Mouse (Mus musculus) hindbrain, embryonic 10.5 days (tissue): ENCODE data around the gene Ticam1. TPM values are rescaled to one million over a fixed set of nuclear protein-coding genes. Genes with fewer than 3 reads are reported as not detected.

Experiments used
- DNase-seq: peaks from one replicate; pipeline ENCODE4 v3.0.0-alpha.2; 2017; ENCODE audit warnings: low spot score
- H3K27ac ChIP-seq: fragments of 300-500 bp; sonication (generic); 2 replicates; pipeline ENCODE4 v1.5.1; 2016; ENCODE audit warnings: mild to moderate bottlenecking, moderate library complexity
- H3K27me3 ChIP-seq: fragments of 300-500 bp; sonication (generic); 2 replicates; pipeline ENCODE4 v1.6.1; 2016; ENCODE audit warnings: mild to moderate bottlenecking; ENCODE audit not compliant: poor library complexity, insufficient read depth, severe bottlenecking
- H3K36me3 ChIP-seq: fragments of 300-500 bp; sonication (generic); 2 replicates; pipeline ENCODE4 v1.6.1; 2016; ENCODE audit warnings: mild to moderate bottlenecking, moderate library complexity
- H3K4me1 ChIP-seq: fragments of 300-500 bp; sonication (generic); replicated peaks from 2 replicates; pipeline ENCODE4 v1.6.1; 2016; ENCODE audit warnings: mild to moderate bottlenecking
- H3K4me3 ChIP-seq: fragments of 300-500 bp; sonication (generic); 2 replicates; pipeline ENCODE4 v1.5.1; 2016; ENCODE audit warnings: mild to moderate bottlenecking, moderate library complexity
- H3K9me3 ChIP-seq: fragments of 300-500 bp; sonication (generic); 2 replicates; pipeline ENCODE4 v1.6.1; 2016; ENCODE audit warnings: mild to moderate bottlenecking, moderate library complexity
- WGBS: fragments of 180-500 bp; shearing (Covaris S2); methylation state at CpG from one replicate; pipeline ENCODE4 v1.1.7; 2016; 5-methylcytosine and 5-hydroxymethylcytosine counted together
- polyA plus RNA-seq: library from polyadenylated mRNA; unstranded; fragments of >200 nt; fragmentation: Nextera tagmentation; extraction: Ambion mirVana; gene quantifications from 2 replicates; pipeline ENCODE4 v1.2.1, GENCODE M21; 2016

Gene Ticam1
- 2.4 and 2.6 TPM in 2 replicates for polyA plus RNA-seq

GRCm38 (mm10) chr17:56276643-56277566 is at the start of gene Ticam1:
TSS of gene Ticam1 (minus strand) at chr17:56276786.
- H3K36me3 ChIP-seq = peaks cover 27% of the 10 kb centered on the region
- WGBS = 8% methylated on average over 21 of the region's 21 CpGs
- peak within 1 kb of the TSS; percentile 62 for H3K4me3 ChIP-seq
- H3K4me1 ChIP-seq = peaks cover 22% of the 10 kb centered on the region
- peak within 1 kb of the TSS; percentile 85 for H3K27ac ChIP-seq
- DNase-seq = peak; percentile 94
- H3K27me3 ChIP-seq = no peaks in the 10 kb centered on the region
- no peaks in the 10 kb centered on the region for H3K9me3 ChIP-seq

DNA sequence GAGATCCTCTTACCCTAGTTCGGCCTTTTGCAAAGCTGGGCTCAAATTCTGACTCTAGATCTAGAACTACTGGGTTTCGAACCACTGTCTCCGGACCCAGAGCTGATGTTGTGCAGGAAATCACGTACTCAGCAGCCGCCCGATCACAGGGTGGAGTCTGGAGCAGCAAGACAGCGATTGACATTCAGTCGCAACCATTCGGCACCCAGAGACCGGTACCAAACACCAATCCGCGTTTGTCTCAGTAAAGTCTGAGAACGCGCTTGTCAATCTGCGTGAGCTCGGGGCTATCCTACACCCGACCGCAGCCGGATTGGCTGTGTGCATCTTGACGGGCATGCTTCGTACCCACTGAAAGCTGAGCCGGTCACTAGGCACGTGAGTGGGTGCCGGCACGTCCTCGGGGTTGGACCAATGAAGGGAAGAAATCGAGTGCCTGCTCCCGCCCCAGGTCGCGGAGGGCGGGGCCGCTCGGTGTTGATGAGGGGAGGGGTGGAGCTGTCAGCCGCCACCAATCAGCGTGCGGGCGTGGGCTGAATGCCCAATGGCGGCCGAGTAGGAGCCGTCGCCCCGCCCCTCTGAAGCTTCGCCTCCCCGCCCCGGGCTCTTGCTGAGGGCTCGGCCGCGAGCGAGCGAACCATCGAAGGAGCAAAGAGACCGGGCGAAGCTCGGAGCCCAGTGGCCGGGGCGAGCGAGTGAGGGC is 49.0 kb upstream of the Ticam1 start, which contains the start of gene Kdm4b:
Kdm4b (plus strand) TSS at position 613 of the 703 bp plus-strand sequence.
- DNase-seq = peak; percentile 99
- 1% methylated on average over 57 of the region's 57 CpGs for whole genome bisulfite sequencing
- no peaks in the 10 kb centered on the region for H3K27me3 ChIP-seq
- H3K9me3 ChIP-seq = no peaks in the 10 kb centered on the region
- peaks cover 40% of the 10 kb centered on the region for H3K4me1 ChIP-seq
- H3K27ac ChIP-seq = peak within 1 kb of the TSS; percentile 95
- H3K36me3 ChIP-seq = peaks cover 33% of the 10 kb centered on the region
- H3K4me3 ChIP-seq = peak within 1 kb of the TSS; percentile 88

DNA sequence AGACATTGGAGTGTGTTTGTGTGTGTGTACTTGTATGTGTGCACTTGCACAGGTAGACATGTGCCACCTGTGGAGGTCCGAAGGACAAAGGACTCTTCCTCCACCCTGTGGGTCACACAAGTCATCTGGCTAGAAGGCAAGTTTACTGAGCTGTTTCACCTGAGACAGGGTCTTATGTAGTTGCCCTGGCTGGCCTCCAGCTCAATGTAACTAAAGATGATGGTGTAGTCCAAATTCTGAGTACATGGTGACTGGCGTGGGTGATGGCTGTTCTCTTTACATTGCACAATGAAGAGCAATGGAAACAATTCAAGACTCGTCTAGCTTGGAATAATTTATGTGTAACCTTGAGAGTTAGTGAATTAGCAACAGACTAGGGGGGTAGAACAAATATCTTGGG is 47.8 kb upstream of the Ticam1 start:
- no peak for DNase-seq
- Histone ChIP-seq H3K4me1 (peaks cover 31% of the 10 kb centered on the region), H3K36me3 (peaks cover 45% of the 10 kb centered on the region), H3K9me3 (no peaks in the 10 kb centered on the region), H3K27ac (no peak overlapping the region), H3K4me3 (no peak overlapping the region), H3K27me3 (no peaks in the 10 kb centered on the region)
- 76% methylated on average over 3 of the region's 3 CpGs for WGBS

DNA sequence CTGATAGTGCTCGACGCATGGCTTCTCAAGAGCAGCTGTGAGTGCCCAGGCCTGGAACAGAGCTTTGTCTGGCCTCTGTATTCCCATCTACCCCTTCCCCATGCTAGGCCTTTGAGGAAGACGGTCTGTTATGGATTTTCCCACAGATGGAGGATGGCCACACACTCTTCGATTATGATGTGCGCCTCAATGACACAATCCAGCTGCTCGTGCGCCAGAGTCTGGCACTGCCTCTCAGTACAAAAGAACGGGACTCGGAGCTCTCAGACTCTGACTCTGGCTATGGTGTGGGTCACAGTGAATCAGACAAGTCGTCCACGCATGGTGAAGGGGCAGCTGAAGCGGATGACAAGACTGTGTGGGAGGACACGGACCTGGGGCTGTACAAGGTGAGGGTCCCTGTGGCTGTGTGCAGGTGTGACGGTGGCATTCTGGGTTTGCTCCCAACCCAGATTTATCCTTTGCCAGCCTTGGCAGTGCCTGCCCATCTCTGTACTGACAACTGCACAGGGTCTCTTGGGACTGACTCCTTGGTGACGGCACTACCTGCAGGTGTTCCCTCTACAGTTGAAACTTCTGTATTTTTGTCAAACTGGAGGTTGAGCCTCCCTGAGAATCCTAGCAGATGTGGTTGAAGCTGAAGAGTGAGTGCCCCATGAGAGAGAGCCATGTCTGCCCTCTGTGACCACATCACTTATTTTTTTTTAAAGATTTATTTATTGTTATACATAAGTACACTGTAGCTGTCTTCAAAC is 32.8 kb upstream of the Ticam1 start:
- H3K27ac ChIP-seq = no peak overlapping the region
- H3K27me3 ChIP-seq = no peaks in the 10 kb centered on the region
- no peak for DNase-seq
- peaks cover 97% of the 10 kb centered on the region for H3K36me3 ChIP-seq
- no peak overlapping the region for H3K4me3 ChIP-seq
- WGBS = 90% methylated on average over 15 of the region's 15 CpGs
- H3K4me1 ChIP-seq = peaks cover 43% of the 10 kb centered on the region
- no peaks in the 10 kb centered on the region for H3K9me3 ChIP-seq

- Histone ChIP-seq H3K36me3 (peaks cover 84% of the 10 kb centered on the region), H3K4me1 (peaks cover 51% of the 10 kb centered on the region), H3K27me3 (no peaks in the 10 kb centered on the region), H3K27ac (no peak overlapping the region), H3K4me3 (peak overlapping the region; percentile 11; the same call in 1 of the 2 replicates), H3K9me3 (no peaks in the 10 kb centered on the region)
- 85% methylated on average over 6 of the region's 6 CpGs for WGBS
- DNase-seq = no peak
Measured at GRCm38 (mm10) chr17:56308088-56308487, 31.5 kb upstream of the Ticam1 start.

GRCm38 (mm10) chr17:56305826-56306225 is 29.2 kb upstream of the Ticam1 start:
- Histone ChIP-seq H3K4me1 (peaks cover 64% of the 10 kb centered on the region), H3K9me3 (no peaks in the 10 kb centered on the region), H3K36me3 (peaks cover 62% of the 10 kb centered on the region), H3K27ac (peak overlapping the region; percentile 97), H3K27me3 (no peaks in the 10 kb centered on the region), H3K4me3 (peak overlapping the region; percentile 96)
- peak; percentile 29 for DNase-seq
- WGBS = 75% methylated on average over 8 of the region's 8 CpGs

- Histone ChIP-seq H3K4me3 (peak overlapping the region; percentile 96), H3K4me1 (peaks cover 64% of the 10 kb centered on the region), H3K9me3 (no peaks in the 10 kb centered on the region), H3K36me3 (peaks cover 55% of the 10 kb centered on the region), H3K27ac (peak overlapping the region; percentile 97), H3K27me3 (no peaks in the 10 kb centered on the region)
- 36% methylated on average over 9 of the region's 9 CpGs for WGBS
- no peak for DNase-seq
Measured at GRCm38 (mm10) chr17:56305156-56305555, 28.6 kb upstream of the Ticam1 start.

GRCm38 (mm10) chr17:56304718-56305117 is 28.1 kb upstream of the Ticam1 start:
- H3K27ac ChIP-seq = peak overlapping the region; percentile 97
- no peaks in the 10 kb centered on the region for H3K9me3 ChIP-seq
- WGBS = 20% methylated on average over 11 of the region's 11 CpGs
- peaks cover 64% of the 10 kb centered on the region for H3K4me1 ChIP-seq
- H3K36me3 ChIP-seq = peaks cover 50% of the 10 kb centered on the region
- H3K27me3 ChIP-seq = no peaks in the 10 kb centered on the region
- DNase-seq = no peak
- H3K4me3 ChIP-seq = peak overlapping the region; percentile 96

- Histone ChIP-seq H3K4me1 (peaks cover 64% of the 10 kb centered on the region), H3K27ac (peak overlapping the region; percentile 97), H3K27me3 (no peaks in the 10 kb centered on the region), H3K36me3 (peaks cover 43% of the 10 kb centered on the region), H3K4me3 (peak overlapping the region; percentile 96), H3K9me3 (no peaks in the 10 kb centered on the region)
- peak; percentile 97 for DNase-seq
- WGBS = under 1% methylated on average over 68 of the region's 68 CpGs
Measured at GRCm38 (mm10) chr17:56303847-56304586, 27.4 kb upstream of the Ticam1 start.

DNA sequence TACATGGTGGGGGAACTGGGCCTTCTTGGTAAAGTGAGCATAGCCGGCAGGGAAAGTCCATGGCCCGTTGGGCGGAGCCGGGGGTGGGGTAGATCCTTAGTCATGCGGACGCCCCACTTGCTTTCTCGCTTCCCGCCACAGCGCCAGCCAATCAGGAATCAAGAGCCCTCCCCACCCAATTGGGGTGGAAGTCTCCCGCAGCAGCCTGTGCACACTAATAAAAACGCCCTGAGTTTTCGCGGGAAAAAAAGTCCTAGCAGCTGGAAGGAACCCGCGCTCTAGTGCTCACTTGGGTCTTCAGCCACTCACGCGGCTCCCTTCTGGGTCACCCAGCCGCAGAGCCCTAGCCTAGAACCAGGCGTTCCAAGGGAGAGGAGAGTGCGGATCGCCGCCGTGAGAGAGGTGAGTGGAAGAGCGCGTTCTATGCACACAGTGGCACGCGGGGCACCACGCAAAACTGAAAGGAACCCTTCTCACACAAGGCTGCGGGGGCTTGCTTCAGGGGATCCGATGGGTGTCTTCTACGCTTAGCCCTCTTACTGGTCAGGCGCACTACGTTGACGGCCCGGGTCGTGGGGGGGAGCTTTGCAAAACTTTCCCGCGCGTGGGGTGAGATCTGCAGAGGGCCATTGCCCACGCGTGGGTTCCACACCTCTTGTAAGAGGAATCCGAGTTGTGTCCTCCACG is 26.7 kb upstream of the Ticam1 start, which contains the start of gene Uhrf1:
Uhrf1 (plus strand) TSS at position 162 of the 687 bp plus-strand sequence.
- peak; percentile 92 for DNase-seq
- WGBS = under 1% methylated on average over 43 of the region's 43 CpGs
- Histone ChIP-seq H3K4me3 (peak within 1 kb of the TSS; percentile 96), H3K27ac (peak within 1 kb of the TSS; percentile 97), H3K4me1 (peaks cover 60% of the 10 kb centered on the region), H3K36me3 (peaks cover 36% of the 10 kb centered on the region), H3K27me3 (no peaks in the 10 kb centered on the region), H3K9me3 (no peaks in the 10 kb centered on the region)

DNA sequence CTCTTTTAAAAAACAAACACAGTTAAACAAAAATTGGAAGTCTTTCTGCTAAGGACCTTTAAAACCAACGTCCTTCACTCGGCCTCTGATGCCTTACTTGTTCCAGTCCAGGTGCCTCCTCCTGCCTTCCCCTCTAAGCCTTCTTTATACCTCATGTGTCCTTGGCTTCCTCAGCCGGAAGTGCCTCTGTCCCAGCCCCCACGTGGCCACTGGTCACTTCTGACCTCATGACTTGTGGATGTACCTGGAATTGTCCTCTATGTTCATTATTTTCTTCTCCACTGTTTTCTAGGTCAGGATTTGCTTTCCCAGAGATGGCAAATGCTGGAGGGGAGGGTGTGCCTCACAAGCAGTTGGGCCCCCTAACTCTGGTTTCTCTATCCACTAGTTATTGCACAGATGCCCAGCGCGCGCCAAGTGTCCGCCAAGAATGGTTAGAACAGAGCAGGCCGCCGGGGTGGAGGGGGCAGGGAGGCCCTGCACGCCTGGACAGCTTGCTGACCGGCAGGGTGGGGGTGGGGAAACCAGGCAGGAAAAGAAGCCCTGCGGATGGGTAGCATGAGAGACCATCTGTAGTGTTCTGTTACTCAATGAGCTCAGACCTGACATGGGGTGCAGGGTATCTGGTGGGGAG is 25.9 kb upstream of the Ticam1 start:
- peak overlapping the region; percentile 96 for H3K4me3 ChIP-seq
- peak; percentile 75 for DNase-seq
- H3K27ac ChIP-seq = peak overlapping the region; percentile 97
- peaks cover 28% of the 10 kb centered on the region for H3K36me3 ChIP-seq
- 26% methylated on average over 13 of the region's 13 CpGs for WGBS
- peaks cover 52% of the 10 kb centered on the region for H3K4me1 ChIP-seq
- no peaks in the 10 kb centered on the region for H3K9me3 ChIP-seq
- H3K27me3 ChIP-seq = no peaks in the 10 kb centered on the region
